In the genomic region with DNA sequence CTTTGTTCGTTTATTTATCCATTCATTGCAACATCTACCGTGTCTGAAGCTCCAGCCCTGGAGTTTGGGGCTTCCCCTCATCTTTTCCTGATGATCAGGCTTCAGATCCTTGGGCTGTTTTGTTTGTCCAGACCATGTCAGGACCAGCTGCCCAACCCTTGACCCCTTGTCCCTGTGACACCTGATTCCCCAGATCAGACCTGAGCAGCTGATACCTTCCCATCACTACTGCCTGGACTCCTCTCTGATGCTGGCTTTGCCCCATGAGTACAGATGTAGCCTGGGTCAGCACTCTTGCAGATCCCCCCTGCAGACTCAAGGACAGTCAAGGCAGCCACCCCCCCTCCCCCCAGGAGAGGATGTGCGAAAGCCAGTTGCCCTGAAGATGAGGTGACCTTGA, we compare ENCODE assay signal across 7 mouse cellular contexts. TPM values are rescaled to one million over a fixed set of nuclear protein-coding genes. Genes with fewer than 3 reads are reported as not detected.
A peak's percentile ranks its signal among the peaks of the same experiment; 100 is the strongest.
DNase-seq lines count a peak whose midpoint lies in the region; ATAC-seq and TF ChIP-seq lines count a peak whose summit lies in the region.

No protein-coding gene starts in this region.

- 20% methylated on average over 3 of the region's 3 CpGs for WGBS in liver, adult 2 months
- 2% methylated on average over 3 of the region's 3 CpGs for WGBS in forebrain, embryonic 12.5 days
- 36% methylated on average over 3 of the region's 3 CpGs for WGBS in limb, embryonic 11.5 days
- 35% methylated on average over 3 of the region's 3 CpGs for WGBS in olfactory bulb, adult 2 months

- peak; percentile 81 for DNase-seq in liver, adult 2 months (ENCODE audit: extremely low read depth, low read depth, low spot score)
- DNase-seq in liver, result no peak
- no peak for DNase-seq in limb, embryonic 11.5 days (ENCODE audit: low spot score)
- DNase-seq in right cerebral cortex, postnatal 4 days, result no peak
- no peak for DNase-seq in layer of hippocampus, postnatal 25 days (ENCODE audit: extremely low spot score in 1 of 2, low spot score in 1 of 2)

- no peak for ATAC-seq in forebrain, embryonic 12.5 days (ENCODE audit: low FRiP score)
- no peak for ATAC-seq in limb, embryonic 11.5 days (ENCODE audit: insufficient number of reproducible peaks, low FRiP score, low TSS enrichment, low read depth)

- peak overlapping the region; percentile 94 for H3K4me3 ChIP-seq in liver, adult 2 months (ENCODE audit: insufficient read depth, low read depth, low read length)
- peak overlapping the region; percentile 97 for H3K4me3 ChIP-seq in forebrain, embryonic 12.5 days (replicated peaks)
- peak overlapping the region; percentile 95 for H3K4me3 ChIP-seq in limb, embryonic 11.5 days (ENCODE audit: low read depth, low read length)
- peak overlapping the region; percentile 78 for H3K4me3 ChIP-seq in olfactory bulb, adult 2 months (ENCODE audit: insufficient read depth, low read depth, low read length)

- peak overlapping the region; percentile 89 for H3K27ac ChIP-seq in liver, adult 2 months (replicated peaks; ENCODE audit: insufficient read depth, low read depth, low read length)
- H3K27ac ChIP-seq in forebrain, embryonic 12.5 days, result peak overlapping the region; percentile 99
- no peak overlapping the region for H3K27ac ChIP-seq in limb, embryonic 11.5 days (replicated peaks; ENCODE audit: low read depth, low read length)
- H3K27ac ChIP-seq in olfactory bulb, adult 2 months (ENCODE audit: insufficient read depth, low read depth, low read length), result no peak overlapping the region

- no peaks in the 10 kb centered on the region for H3K9me3 ChIP-seq in forebrain, embryonic 12.5 days
- no peaks in the 10 kb centered on the region for H3K9me3 ChIP-seq in limb, embryonic 11.5 days (ENCODE audit: control insufficient read depth, low read length)

- TF ChIP-seq CTCF in liver, adult 2 months (IDR thresholded peaks at IDR 0.05; ENCODE audit: low read depth, low read length), result no peak
- no peak for TF ChIP-seq CTCF in olfactory bulb, adult 2 months (IDR thresholded peaks at IDR 0.05; ENCODE audit: insufficient read depth, low read depth, low read length)

- no peak for TF ChIP-seq POLR2A in liver, adult 2 months (IDR thresholded peaks at IDR 0.05; ENCODE audit: extremely low read depth, insufficient read depth, low read length)
- TF ChIP-seq POLR2A in olfactory bulb, adult 2 months (IDR thresholded peaks at IDR 0.05; ENCODE audit: insufficient read depth, low read depth, low read length), result no peak

- H3K4me1 ChIP-seq in liver, adult 2 months (ENCODE audit: control insufficient read depth, insufficient read depth, low read length), result peaks cover 32% of the 10 kb centered on the region
- peaks cover 67% of the 10 kb centered on the region for H3K4me1 ChIP-seq in forebrain, embryonic 12.5 days
- peaks cover 24% of the 10 kb centered on the region for H3K4me1 ChIP-seq in limb, embryonic 11.5 days (ENCODE audit: control insufficient read depth, insufficient read depth, low read length)
- H3K4me1 ChIP-seq in olfactory bulb, adult 2 months (ENCODE audit: control insufficient read depth, insufficient read depth, low read length), result peaks cover 38% of the 10 kb centered on the region

- peak overlapping the region; percentile 99 for H3K4me2 ChIP-seq in forebrain, embryonic 12.5 days
- peak overlapping the region; percentile 90 for H3K4me2 ChIP-seq in limb, embryonic 11.5 days (ENCODE audit: low read depth, severe bottlenecking)

- peaks cover 33% of the 10 kb centered on the region; the same call in 1 of the 2 replicates for H3K79me2 ChIP-seq in liver, adult 2 months (ENCODE audit: control insufficient read depth, insufficient read depth, low read length)

- H3K9ac ChIP-seq in liver, adult 2 months (ENCODE audit: low read depth, low read length), result peak overlapping the region; percentile 97
- H3K9ac ChIP-seq in forebrain, embryonic 12.5 days, result peak overlapping the region; percentile 100
- peak overlapping the region; percentile 99 for H3K9ac ChIP-seq in limb, embryonic 11.5 days (ENCODE audit: low read length)

- H3K27me3 ChIP-seq in liver, adult 2 months (ENCODE audit: control insufficient read depth, insufficient read depth, low read length), result no peaks in the 10 kb centered on the region
- peaks cover 7% of the 10 kb centered on the region; the same call in 1 of the 2 replicates for H3K27me3 ChIP-seq in forebrain, embryonic 12.5 days
- H3K27me3 ChIP-seq in limb, embryonic 11.5 days (ENCODE audit: control insufficient read depth, insufficient read depth, low read length), result no peaks in the 10 kb centered on the region

- H3K36me3 ChIP-seq in liver, adult 2 months (ENCODE audit: control insufficient read depth, insufficient read depth, low read length), result no peaks in the 10 kb centered on the region
- peaks cover 44% of the 10 kb centered on the region for H3K36me3 ChIP-seq in forebrain, embryonic 12.5 days (replicated peaks)
- H3K36me3 ChIP-seq in limb, embryonic 11.5 days (ENCODE audit: control insufficient read depth, insufficient read depth, low read length), result peaks cover 2% of the 10 kb centered on the region; the same call in 1 of the 2 replicates

RNA-seq across cellular contexts. Expression of a gene that starts 1.7 kb away (rescaled TPM):
- 12.2 and 13.5 TPM in 2 replicates for total RNA-seq in liver, adult 2 months (2014; rRNA removed)
- polyA plus RNA-seq in liver, adult 2 months (2012; rRNA removed), result 17.1 and 21.6 TPM in 2 replicates
- 264 and 272 TPM in 2 replicates for polyA plus RNA-seq in forebrain, embryonic 12.5 days (2016; fragmentation: Nextera tagmentation; extraction: Ambion mirVana)
- polyA plus RNA-seq in limb, embryonic 11.5 days (2014; fragmentation: Nextera tagmentation; extraction: Ambion mirVana), result 111 and 117 TPM in 2 replicates
- polyA plus RNA-seq in olfactory bulb, adult 2 months (2012; ENCODE audit: insufficient read depth, insufficient read length, low replicate concordance, missing spikeins), result not detected in 2 replicates
- 10 to 100 TPM; 98.2 to 99.0 TPM for total RNA-seq in layer of hippocampus, postnatal 25 days (2021)

Comparison
In these comparisons a context has a peak if more than half of its experiments do, and no peak if none do; other contexts are left out.
1. H3K27ac ChIP-seq: peak in liver, adult 2 months (single experiment) and forebrain, embryonic 12.5 days (single experiment); none in limb, embryonic 11.5 days (single experiment) and olfactory bulb, adult 2 months (single experiment).
2. Peak in every context shown above with its lines, with median percentiles within 50 percentile points of each other: H3K4me3 ChIP-seq and H3K9ac ChIP-seq.